Mouse (Mus musculus): Measurements from ENCODE around the gene Tsc22d4. TPM values are rescaled to one million over a fixed set of nuclear protein-coding genes. Genes with fewer than 3 reads are reported as not detected.
A peak's percentile ranks its signal among the peaks of the same experiment; 100 is the strongest.

Tsc22d4 gene
- polyA plus RNA-seq, 2 experiments = 23.0 to 49.7 TPM

GRCm38 (mm10) chr5:137738516-137738915 is 7.0 kb upstream of the Tsc22d4 start:
- Histone ChIP-seq H3K9ac (replicated peaks) (no peak overlapping the region), H3K4me1 (replicated peaks; ENCODE audit: control insufficient read depth in 2 of 2, insufficient read depth in 2 of 2, low read length in 1 of 2) (peaks cover 10 to 12% of the 10 kb centered on the region in 2 experiments; a peak in 3 of 4 replicates), H3K36me3 (replicated peaks; ENCODE audit: control insufficient read depth, insufficient read depth, low read depth) (no peaks in the 10 kb centered on the region), H3K4me3 (ENCODE audit: insufficient read depth in 1 of 2, low read depth in 2 of 2, low read length in 2 of 2) (no peak overlapping the region), H3K4me2 (ENCODE audit: low read depth) (no peak overlapping the region), H3K27me3 (ENCODE audit: control insufficient read depth, insufficient read depth, low read length) (no peaks in the 10 kb centered on the region), H3K27ac (no peak overlapping the region), H3K9me3 (ENCODE audit: control insufficient read depth, low read length) (no peaks in the 10 kb centered on the region)
- ATAC-seq (ENCODE audit: insufficient read depth) = no peak
- no peak for DNase-seq (ENCODE audit: low read depth in 3 of 3, low spot score in 3 of 3)
- WGBS (ENCODE audit: insufficient replicate concordance) = 57% methylated on average over 5 of the region's 5 CpGs
- TF ChIP-seq CTCF (IDR thresholded peaks at IDR 0.05; ENCODE audit: low read depth) = peak; percentile 53
- TF ChIP-seq EP300 (IDR thresholded peaks at IDR 0.05; ENCODE audit: low read depth) = no peak

GRCm38 (mm10) chr5:137739471-137739870 is 6.1 kb upstream of the Tsc22d4 start:
- Histone ChIP-seq H3K9ac (replicated peaks) (no peak overlapping the region), H3K4me3 (ENCODE audit: insufficient read depth in 1 of 2, low read depth in 2 of 2, low read length in 2 of 2) (no peak overlapping the region), H3K9me3 (ENCODE audit: control insufficient read depth, low read length) (no peaks in the 10 kb centered on the region), H3K27me3 (ENCODE audit: control insufficient read depth, insufficient read depth, low read length) (no peaks in the 10 kb centered on the region), H3K4me2 (ENCODE audit: low read depth) (no peak overlapping the region), H3K36me3 (replicated peaks; ENCODE audit: control insufficient read depth, insufficient read depth, low read depth) (no peaks in the 10 kb centered on the region), H3K27ac (no peak overlapping the region), H3K4me1 (replicated peaks; ENCODE audit: control insufficient read depth in 2 of 2, insufficient read depth in 2 of 2, low read length in 1 of 2) (peaks cover 10 to 12% of the 10 kb centered on the region in 2 experiments; a peak in 3 of 4 replicates)
- no peak for ATAC-seq (ENCODE audit: insufficient read depth)
- no peak for DNase-seq (ENCODE audit: low read depth in 3 of 3, low spot score in 3 of 3)
- no peak for TF ChIP-seq EP300 (IDR thresholded peaks at IDR 0.05; ENCODE audit: low read depth)
- no peak for TF ChIP-seq CTCF (IDR thresholded peaks at IDR 0.05; ENCODE audit: low read depth)
- 41% methylated on average over 9 of the region's 9 CpGs for WGBS (ENCODE audit: insufficient replicate concordance)

- 46% methylated on average over 11 of the region's 11 CpGs for WGBS (ENCODE audit: insufficient replicate concordance)
- TF ChIP-seq EP300 (IDR thresholded peaks at IDR 0.05; ENCODE audit: low read depth) = no peak
- no peak for TF ChIP-seq CTCF (IDR thresholded peaks at IDR 0.05; ENCODE audit: low read depth)
- Histone ChIP-seq H3K27ac (no peak overlapping the region), H3K4me3 (ENCODE audit: insufficient read depth in 1 of 2, low read depth in 2 of 2, low read length in 2 of 2) (peak overlapping the region; percentile 67), H3K4me2 (ENCODE audit: low read depth) (peak overlapping the region; percentile 96), H3K4me1 (replicated peaks; ENCODE audit: control insufficient read depth in 2 of 2, insufficient read depth in 2 of 2, low read length in 1 of 2) (peaks cover 18 to 20% of the 10 kb centered on the region in 2 experiments), H3K36me3 (replicated peaks; ENCODE audit: control insufficient read depth, insufficient read depth, low read depth) (no peaks in the 10 kb centered on the region), H3K9ac (replicated peaks) (peak overlapping the region; percentile 74), H3K27me3 (ENCODE audit: control insufficient read depth, insufficient read depth, low read length) (no peaks in the 10 kb centered on the region), H3K9me3 (ENCODE audit: control insufficient read depth, low read length) (no peaks in the 10 kb centered on the region)
- DNase-seq (ENCODE audit: low read depth in 3 of 3, low spot score in 3 of 3) (no peak), ATAC-seq (ENCODE audit: insufficient read depth) (no peak)
Observed at GRCm38 (mm10) chr5:137740506-137740905, 5.0 kb upstream of the Tsc22d4 start.

GRCm38 (mm10) chr5:137741023-137741931 is 4.3 kb upstream of the Tsc22d4 start, which contains the start of gene Nyap1:
Gene Nyap1, minus strand, starts transcription at chr5:137741607.
- peaks cover 19 to 20% of the 10 kb centered on the region in 2 experiments for H3K4me1 ChIP-seq (replicated peaks; ENCODE audit: control insufficient read depth in 2 of 2, insufficient read depth in 2 of 2, low read length in 1 of 2)
- WGBS (ENCODE audit: insufficient replicate concordance) = 2% methylated on average over 71 of the region's 71 CpGs
- peak; percentile 71 to 82 (median 72) for DNase-seq (ENCODE audit: low read depth in 3 of 3, low spot score in 3 of 3)
- H3K9me3 ChIP-seq (ENCODE audit: control insufficient read depth, low read length) = no peaks in the 10 kb centered on the region
- H3K27ac ChIP-seq = peak within 1 kb of the TSS; percentile 26
- peak within 1 kb of the TSS; percentile 96 for H3K4me2 ChIP-seq (ENCODE audit: low read depth)
- no peaks in the 10 kb centered on the region for H3K27me3 ChIP-seq (ENCODE audit: control insufficient read depth, insufficient read depth, low read length)
- TF ChIP-seq EP300 (IDR thresholded peaks at IDR 0.05; ENCODE audit: low read depth) (no peak), CTCF (IDR thresholded peaks at IDR 0.05; ENCODE audit: low read depth) (peak; percentile 79)
- peak within 1 kb of the TSS; percentile 74 for H3K9ac ChIP-seq (replicated peaks)
- H3K4me3 ChIP-seq (ENCODE audit: insufficient read depth in 1 of 2, low read depth in 2 of 2, low read length in 2 of 2) = peak within 1 kb of the TSS; percentile 67
- ATAC-seq (ENCODE audit: insufficient read depth) = peak; percentile 76
- H3K36me3 ChIP-seq (replicated peaks; ENCODE audit: control insufficient read depth, insufficient read depth, low read depth) = no peaks in the 10 kb centered on the region

- H3K4me1 ChIP-seq (replicated peaks; ENCODE audit: control insufficient read depth in 2 of 2, insufficient read depth in 2 of 2, low read length in 1 of 2) = peaks cover 19 to 20% of the 10 kb centered on the region in 2 experiments
- no peak for ATAC-seq (ENCODE audit: insufficient read depth)
- no peaks in the 10 kb centered on the region for H3K9me3 ChIP-seq (ENCODE audit: control insufficient read depth, low read length)
- WGBS (ENCODE audit: insufficient replicate concordance) = 65% methylated on average over 10 of the region's 10 CpGs
- DNase-seq (ENCODE audit: low read depth in 3 of 3, low spot score in 3 of 3) = no peak
- no peaks in the 10 kb centered on the region for H3K27me3 ChIP-seq (ENCODE audit: control insufficient read depth, insufficient read depth, low read length)
- no peak overlapping the region for H3K27ac ChIP-seq
- TF ChIP-seq EP300 (IDR thresholded peaks at IDR 0.05; ENCODE audit: low read depth) = no peak
- no peak for TF ChIP-seq CTCF (IDR thresholded peaks at IDR 0.05; ENCODE audit: low read depth)
- no peaks in the 10 kb centered on the region for H3K36me3 ChIP-seq (replicated peaks; ENCODE audit: control insufficient read depth, insufficient read depth, low read depth)
- peak overlapping the region; percentile 74; the same call in 1 of the 2 replicates for H3K9ac ChIP-seq (replicated peaks)
- no peak overlapping the region for H3K4me3 ChIP-seq (ENCODE audit: insufficient read depth in 1 of 2, low read depth in 2 of 2, low read length in 2 of 2)
- H3K4me2 ChIP-seq (ENCODE audit: low read depth) = peak overlapping the region; percentile 96
Observed at GRCm38 (mm10) chr5:137742048-137742447, 3.5 kb upstream of the Tsc22d4 start.
